Comparison of ENCODE assay signal across 8 mouse cellular contexts in genomic region chr7:80825843-80826403, GRCm38 (mm10). TPM values are rescaled to one million over a fixed set of nuclear protein-coding genes. Genes with fewer than 3 reads are reported as not detected.
DNase-seq lines count a peak whose midpoint lies in the region; ATAC-seq lines count a peak whose summit lies in the region.

Gene Iqgap1 (minus strand): TSS chr7:80825974.

- no peak within 1 kb of the TSS for H3K4me3 ChIP-seq in midbrain, embryonic 11.5 days (ENCODE audit: low read depth, low read length)

- H3K4me1 ChIP-seq in midbrain, embryonic 11.5 days (ENCODE audit: control insufficient read depth, insufficient read depth, low read length) = no peaks in the 10 kb centered on the region

- WGBS in large intestine, adult 2 months = 45% methylated on average over 11 of the region's 11 CpGs
- WGBS in midbrain, embryonic 11.5 days = 83% methylated on average over 11 of the region's 11 CpGs

- ATAC-seq in midbrain, embryonic 11.5 days (ENCODE audit: low FRiP score) = no peak

- no peaks in the 10 kb centered on the region for H3K36me3 ChIP-seq in midbrain, embryonic 11.5 days (ENCODE audit: control insufficient read depth, insufficient read depth, low read length)

- no peak within 1 kb of the TSS for H3K27ac ChIP-seq in midbrain, embryonic 11.5 days (ENCODE audit: low read depth, low read length)

- H3K9ac ChIP-seq in midbrain, embryonic 11.5 days (ENCODE audit: low read length) = no peak within 1 kb of the TSS

- no peaks in the 10 kb centered on the region for H3K27me3 ChIP-seq in midbrain, embryonic 11.5 days (ENCODE audit: control insufficient read depth, insufficient read depth, low read length)

- no peak within 1 kb of the TSS for H3K4me2 ChIP-seq in midbrain, embryonic 11.5 days

- no peaks in the 10 kb centered on the region for H3K9me3 ChIP-seq in midbrain, embryonic 11.5 days (ENCODE audit: control insufficient read depth, low read length)

- DNase-seq in left cerebral cortex, adult 18-20 months (ENCODE audit: low spot score in 2 of 2) = no peak
- no peak for DNase-seq in left cerebral cortex, adult 11 months (ENCODE audit: low spot score)
- DNase-seq in adrenal gland, postnatal 25 days = no peak
- DNase-seq in gastrocnemius, postnatal 4 days (ENCODE audit: low spot score in 2 of 2) = peak in 1 of 2 experiments; percentile 26
- DNase-seq in large intestine, adult 2 months (ENCODE audit: low read depth, low spot score) = no peak
- no peak for DNase-seq in midbrain, embryonic 11.5 days (ENCODE audit: low spot score, missing footprints)
- no peak for DNase-seq in adipocyte (ENCODE audit: low spot score)
- no peak for DNase-seq in cerebellum, postnatal 36 days

RNA-seq across cellular contexts. Expression of gene Iqgap1, which starts in this region (rescaled TPM):
- total RNA-seq in left cerebral cortex, adult 18-20 months (2021) = 10 to 100 TPM; 22.6 to 23.3 TPM
- total RNA-seq in adrenal gland, postnatal 25 days (2021) = 87.7 and 126 TPM in 2 replicates
- total RNA-seq in gastrocnemius, postnatal 4 days (2021) = 10 to 100 TPM; 80.1 to 83.1 TPM
- 33.6 and 65.5 TPM in 2 replicates for polyA plus RNA-seq in large intestine, adult 2 months (2012; rRNA removed)
- 23.5 and 24.8 TPM in 2 replicates for polyA plus RNA-seq in midbrain, embryonic 11.5 days (2014; fragmentation: Nextera tagmentation; extraction: Ambion mirVana)
